Mouse (Mus musculus) granulocyte monocyte progenitor cell, adult 5-6 weeks (primary cell): ENCODE measurements at regions not wholly inside any gene's neighbourhood (a gene's known extent, or its start where the extent isn't known, plus 50 kb on each side); places are given as distances from the start of the nearest gene placed in this dataset.
A peak's percentile ranks its signal among the peaks of the same experiment; 100 is the strongest.
"Not testable (repeated sequence)": the region's sequence is repeated elsewhere in the genome, so short reads cannot be mapped to it uniquely, and the experiment has no call there.

ENCODE experiments used
- ATAC-seq: replicated peaks from 2 replicates; pipeline ENCODE4 v1.8.0; 2016; ENCODE audit warnings: mild to moderate bottlenecking, moderate TSS enrichment, inconsistent platforms; ENCODE audit not compliant: poor library complexity, severe bottlenecking

GRCm38 (mm10) chr17:14144082-14144481 lies 60.0 kb downstream of the Dact2 start:
- no peak for ATAC-seq

- ATAC-seq = no peak
These were observed 62.4 kb downstream of the Dact2 start for GRCm38 (mm10) chr17:14141669-14142068.

- ATAC-seq = peak; percentile 40
These were observed 63.8 kb downstream of the Dact2 start for GRCm38 (mm10) chr17:14140266-14140665.

GRCm38 (mm10) chr17:14138941-14139340 lies 65.2 kb downstream of the Dact2 start:
- no peak for ATAC-seq

- no peak for ATAC-seq
These were observed 67.3 kb downstream of the Dact2 start for GRCm38 (mm10) chr17:14136702-14137315.

GRCm38 (mm10) chr17:14134604-14135003 lies 69.5 kb downstream of the Dact2 start:
- no peak for ATAC-seq

- ATAC-seq = no peak
These were observed 70.1 kb downstream of the Dact2 start for GRCm38 (mm10) chr17:14133986-14134385.

GRCm38 (mm10) chr17:14127031-14127430 lies 67.7 kb upstream of the Gm7358 start:
- ATAC-seq = not testable (repeated sequence)

- no peak for ATAC-seq
These were observed 59.5 kb upstream of the Gm7358 start for GRCm38 (mm10) chr17:14118863-14119262.

- ATAC-seq = no peak
These were observed 56.9 kb upstream of the Gm7358 start for GRCm38 (mm10) chr17:14116223-14116622.

GRCm38 (mm10) chr17:14114856-14115255 lies 55.5 kb upstream of the Gm7358 start:
- ATAC-seq = no peak

GRCm38 (mm10) chr17:14111692-14112091 lies 52.4 kb upstream of the Gm7358 start:
- not testable (repeated sequence) for ATAC-seq
